Mouse (Mus musculus) ovary, postnatal 10 days (tissue): ENCODE measurements around the gene Cbx7.

Experiments
- DNase-seq: peaks from one replicate; pipeline ENCODE4 v3.0.0; 2022; ENCODE audit warnings: low spot score

The Cbx7 gene

GRCm38 (mm10) chr15:80001601-80002000, 30.7 kb upstream of the Cbx7 start:
- DNase-seq = no peak

- DNase-seq = no peak
These were observed 29.8 kb upstream of the Cbx7 start for GRCm38 (mm10) chr15:80000694-80001093.

GRCm38 (mm10) chr15:79997988-79998387, 27.1 kb upstream of the Cbx7 start:
- no peak for DNase-seq

- no peak for DNase-seq
These were observed 25.9 kb upstream of the Cbx7 start for GRCm38 (mm10) chr15:79996781-79997180.

- DNase-seq = no peak
These were observed 24.6 kb upstream of the Cbx7 start for GRCm38 (mm10) chr15:79995552-79995951.

GRCm38 (mm10) chr15:79994566-79994965, 23.6 kb upstream of the Cbx7 start:
- no peak for DNase-seq

GRCm38 (mm10) chr15:79986182-79986581, 15.3 kb upstream of the Cbx7 start:
- DNase-seq = no peak

- DNase-seq = no peak
These were observed 14.6 kb upstream of the Cbx7 start for GRCm38 (mm10) chr15:79985471-79985870.

GRCm38 (mm10) chr15:79984152-79984551, 13.2 kb upstream of the Cbx7 start:
- no peak for DNase-seq

GRCm38 (mm10) chr15:79980716-79981115, 9.8 kb upstream of the Cbx7 start:
- no peak for DNase-seq

- no peak for DNase-seq
These were observed 1.3 kb upstream of the Cbx7 start for GRCm38 (mm10) chr15:79972186-79972585.

GRCm38 (mm10) chr15:79970491-79970890, 428 bp downstream of the Cbx7 start:
- DNase-seq = no peak

- DNase-seq = no peak
These were observed 3.6 kb downstream of the Cbx7 start for GRCm38 (mm10) chr15:79967346-79967745.

- DNase-seq = no peak
These were observed 6.5 kb downstream of the Cbx7 start for GRCm38 (mm10) chr15:79964376-79964775.

- DNase-seq = no peak
These were observed 8.3 kb downstream of the Cbx7 start for GRCm38 (mm10) chr15:79962661-79963060.

GRCm38 (mm10) chr15:79961366-79961921, 9.5 kb downstream of the Cbx7 start:
- no peak for DNase-seq

GRCm38 (mm10) chr15:79958418-79958817, 12.5 kb downstream of the Cbx7 start:
- DNase-seq = no peak

- no peak for DNase-seq
These were observed 14.4 kb downstream of the Cbx7 start for GRCm38 (mm10) chr15:79956559-79956958.

- no peak for DNase-seq
These were observed 17.4 kb downstream of the Cbx7 start for GRCm38 (mm10) chr15:79953470-79953869.

GRCm38 (mm10) chr15:79952504-79953231, 18.3 kb downstream of the Cbx7 start:
- DNase-seq = no peak

- DNase-seq = no peak
These were observed 19.0 kb downstream of the Cbx7 start for GRCm38 (mm10) chr15:79951730-79952503.

- no peak for DNase-seq
These were observed 19.7 kb downstream of the Cbx7 start for GRCm38 (mm10) chr15:79951226-79951625.
